Mouse (Mus musculus) limb, embryonic 14.5 days (tissue): ENCODE measurements around the gene Dkk3. TPM values are rescaled to one million over a fixed set of nuclear protein-coding genes. Genes with fewer than 3 reads are reported as not detected.

ENCODE experiments used
- ATAC-seq: fragments of 200-750 bp; cut with Nextera tagmentation; 2 replicates; pipeline ENCODE4 v1.8.0; 2017; ENCODE audit warnings: low read depth, moderate number of reproducible peaks, moderate TSS enrichment; ENCODE audit not compliant: low FRiP score
- DNase-seq: peaks from one replicate; pipeline ENCODE4 v3.0.0-alpha.2; 2015; ENCODE audit warnings: low spot score
- H3K27ac ChIP-seq: fragments of 300-500 bp; sonication (generic); replicated peaks from 2 replicates; pipeline ENCODE4 v1.5.1; 2014; ENCODE audit warnings: low read depth, mild to moderate bottlenecking, low read length, moderate library complexity, mixed read lengths
- H3K27me3 ChIP-seq: fragments of 300-500 bp; sonication (generic); 2 replicates; pipeline ENCODE4 v1.6.1; 2014; ENCODE audit warnings: low read length, mixed read lengths; ENCODE audit not compliant: control insufficient read depth, insufficient read depth
- H3K36me3 ChIP-seq: fragments of 300-500 bp; sonication (generic); 2 replicates; pipeline ENCODE4 v1.6.1; 2014; ENCODE audit warnings: mild to moderate bottlenecking, low read length, moderate library complexity, mixed read lengths; ENCODE audit not compliant: control insufficient read depth, insufficient read depth
- H3K4me1 ChIP-seq: fragments of 300-500 bp; sonication (generic); 2 replicates; pipeline ENCODE4 v1.6.1; 2014; ENCODE audit warnings: antibody characterized with exemption, low read length, mixed read lengths; ENCODE audit not compliant: control insufficient read depth, insufficient read depth
- H3K4me2 ChIP-seq: fragments of 300-500 bp; sonication (generic); replicated peaks from 2 replicates; pipeline ENCODE4 v1.6.1; 2014; ENCODE audit warnings: low read depth, mild to moderate bottlenecking, low read length, moderate library complexity; ENCODE audit not compliant: severe bottlenecking
- H3K4me3 ChIP-seq: fragments of 300-500 bp; sonication (generic); replicated peaks from 2 replicates; pipeline ENCODE4 v1.5.1; 2014; ENCODE audit warnings: low read length
- H3K9ac ChIP-seq: fragments of 300-500 bp; sonication (generic); 2 replicates; pipeline ENCODE4 v1.6.1; 2014; ENCODE audit warnings: mild to moderate bottlenecking, low read depth, low read length, moderate library complexity; ENCODE audit not compliant: severe bottlenecking
- H3K9me3 ChIP-seq: fragments of 300-500 bp; sonication (generic); 2 replicates; pipeline ENCODE4 v1.6.1; 2016; ENCODE audit warnings: low read length; ENCODE audit not compliant: control insufficient read depth
- POLR2A ChIP-seq: fragments of 200-500 bp; IDR thresholded peaks from 2 replicates; pipeline ENCODE4 v1.8.0; 2012; ENCODE audit warnings: inconsistent platforms, mild to moderate bottlenecking, moderate library complexity, borderline replicate concordance; ENCODE audit not compliant: insufficient read depth, insufficient read length; ENCODE audit errors: extremely low read depth
- WGBS: fragments of 180-500 bp; shearing (Covaris S2); extraction: QIAGEN DNeasy Blood & Tissue Kit; methylation state at CpG from one replicate; pipeline ENCODE4 v1.1.7; 2014; 5-methylcytosine and 5-hydroxymethylcytosine counted together
- polyA plus RNA-seq, 2 experiments: library from polyadenylated mRNA; depleted of rRNA in 1 of 2; stranded (reverse) in 1 of 2; unstranded in 1 of 2; fragments of >200 nt; fragmentation: Nextera tagmentation in 1 of 2; extraction: Ambion mirVana in 1 of 2; gene quantifications; 2 replicates each; pipeline versions ENCODE4 v1.2.1 to v1.2.3; 2012 to 2014

Dkk3 gene
- polyA plus RNA-seq, 2 experiments, result 37.9 to 62.6 TPM

DNA sequence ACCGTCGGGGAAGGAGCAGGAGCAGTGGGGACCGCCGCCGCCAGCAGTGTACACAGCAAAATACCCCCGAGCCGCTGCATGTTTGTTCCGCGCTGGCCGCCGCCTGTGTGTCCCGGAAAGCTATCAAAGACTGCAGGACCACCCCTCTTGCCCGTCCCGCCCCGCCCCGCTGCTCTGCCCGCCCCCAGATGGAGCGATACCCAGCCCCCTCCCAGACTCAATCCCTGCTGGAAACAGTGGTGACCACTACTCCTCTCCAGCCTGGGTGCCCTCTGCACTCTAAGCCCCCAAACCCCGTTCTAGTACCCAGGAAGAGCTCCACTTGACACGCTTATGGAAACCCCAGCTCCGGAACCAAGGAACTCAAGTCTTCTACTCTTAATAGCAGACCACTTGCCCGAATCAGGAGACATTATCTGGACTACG, 528 bp downstream of the Dkk3 start:
- H3K27ac ChIP-seq, result peak overlapping the region; percentile 39; the same call in 1 of the 2 replicates
- no peaks in the 10 kb centered on the region for H3K36me3 ChIP-seq
- H3K9ac ChIP-seq, result peak overlapping the region; percentile 64
- 3% methylated on average over 15 of the region's 23 CpGs for WGBS
- H3K4me2 ChIP-seq, result peak overlapping the region; percentile 65
- ATAC-seq (peak; percentile 70), DNase-seq (peak; percentile 35)
- no peak for TF ChIP-seq POLR2A
- no peaks in the 10 kb centered on the region for H3K9me3 ChIP-seq
- peaks cover 41% of the 10 kb centered on the region for H3K4me1 ChIP-seq
- peak overlapping the region; percentile 54 for H3K4me3 ChIP-seq
- H3K27me3 ChIP-seq, result no peaks in the 10 kb centered on the region

DNA sequence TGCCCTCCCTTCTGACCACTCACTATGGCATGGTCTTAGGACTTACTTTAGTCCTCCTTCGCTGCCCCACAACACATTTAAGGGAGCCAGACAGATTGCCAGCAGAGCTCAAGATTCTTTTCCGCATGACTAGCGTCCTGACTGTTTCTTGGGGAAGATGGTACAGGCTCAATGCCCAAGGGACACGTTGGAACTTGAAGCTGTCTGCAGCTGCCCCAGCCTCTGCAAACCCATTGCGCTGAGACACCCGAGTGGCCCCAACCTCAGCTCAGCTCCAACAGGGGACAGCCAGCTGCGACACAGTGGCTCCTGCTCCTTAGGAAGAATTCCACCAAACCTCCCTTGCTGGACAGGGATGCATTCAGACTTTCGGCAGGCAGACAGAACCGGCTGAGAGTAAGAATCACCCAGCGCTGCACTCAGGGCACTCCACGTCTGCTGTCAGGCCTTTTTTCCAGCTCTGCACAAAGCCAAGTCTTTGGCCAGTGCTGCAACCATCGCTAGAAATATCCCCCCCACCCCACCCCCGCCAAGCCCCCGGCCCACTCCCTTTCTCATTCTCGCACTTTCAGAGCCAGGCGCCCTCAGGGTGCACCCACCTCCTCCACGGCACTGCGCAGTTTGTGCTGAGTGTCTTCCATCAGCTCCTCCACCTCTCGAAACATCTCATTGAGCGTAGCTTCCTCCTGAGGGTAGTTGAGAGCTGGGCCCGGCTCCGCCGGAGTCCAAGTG, 1.1 kb downstream of the Dkk3 start:
- ATAC-seq (peak; percentile 31), DNase-seq (no peak)
- H3K4me2 ChIP-seq, result peak overlapping the region; percentile 65
- no peaks in the 10 kb centered on the region for H3K27me3 ChIP-seq
- H3K9me3 ChIP-seq, result no peaks in the 10 kb centered on the region
- peak overlapping the region; percentile 64 for H3K9ac ChIP-seq
- peak overlapping the region; percentile 39; the same call in 1 of the 2 replicates for H3K27ac ChIP-seq
- H3K4me1 ChIP-seq, result peaks cover 41% of the 10 kb centered on the region
- H3K36me3 ChIP-seq, result no peaks in the 10 kb centered on the region
- peak overlapping the region; percentile 54 for H3K4me3 ChIP-seq
- 12% methylated on average over 23 of the region's 23 CpGs for WGBS
- TF ChIP-seq POLR2A, result no peak

DNA sequence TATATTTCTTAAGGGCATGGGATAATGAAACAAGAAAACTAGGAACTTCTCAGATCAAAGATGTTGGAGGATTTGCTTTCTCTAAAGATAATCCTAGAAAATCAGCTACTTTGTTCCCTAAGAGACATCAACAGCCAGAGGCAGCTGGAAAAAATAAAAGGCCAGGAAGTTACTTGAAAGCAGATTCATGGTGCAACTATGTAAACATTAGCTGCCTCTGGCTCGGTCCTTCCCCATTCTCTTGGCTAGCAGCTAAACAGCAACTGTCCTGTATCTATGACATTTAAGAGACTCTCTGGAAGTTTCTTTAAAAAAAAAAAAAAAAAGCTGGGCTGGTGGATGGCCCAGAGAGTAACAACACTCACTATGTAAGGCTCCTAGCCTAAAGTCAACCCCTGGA, 3.7 kb downstream of the Dkk3 start:
- H3K9ac ChIP-seq, result no peak overlapping the region
- no peaks in the 10 kb centered on the region for H3K9me3 ChIP-seq
- peaks cover 41% of the 10 kb centered on the region for H3K4me1 ChIP-seq
- no peak overlapping the region for H3K4me3 ChIP-seq
- H3K36me3 ChIP-seq, result peaks cover 3% of the 10 kb centered on the region; the same call in 1 of the 2 replicates
- no peak for ATAC-seq
- DNase-seq, result peak; percentile 39
- no peaks in the 10 kb centered on the region for H3K27me3 ChIP-seq
- peak overlapping the region; percentile 40; the same call in 1 of the 2 replicates for H3K27ac ChIP-seq
- 3% methylated on average over 1 of the region's 1 CpGs for WGBS
- H3K4me2 ChIP-seq, result peak overlapping the region; percentile 13; the same call in 1 of the 2 replicates
- no peak for TF ChIP-seq POLR2A

DNA sequence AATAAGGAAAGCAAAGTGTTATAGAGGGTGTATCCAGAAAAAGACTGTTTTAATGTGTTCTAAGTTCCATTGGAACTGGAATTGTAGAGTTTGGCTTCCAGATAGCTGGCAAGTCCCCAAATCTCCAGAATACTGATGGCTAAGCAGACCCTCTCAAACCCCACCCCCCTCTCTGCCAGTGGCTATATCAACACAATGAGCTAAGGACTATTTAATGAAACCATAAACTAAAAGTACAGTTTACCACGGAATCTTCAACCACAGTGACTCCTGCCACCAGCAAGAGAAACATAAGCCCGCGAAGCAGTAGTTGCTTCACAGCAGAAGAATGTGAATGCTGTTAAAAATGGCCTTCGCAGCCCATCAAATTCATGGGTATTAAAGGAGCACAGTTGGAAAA, 4.4 kb downstream of the Dkk3 start:
- no peak for TF ChIP-seq POLR2A
- DNase-seq (peak; percentile 76), ATAC-seq (peak; percentile 32)
- Histone ChIP-seq H3K36me3 (peaks cover 4% of the 10 kb centered on the region; the same call in 1 of the 2 replicates), H3K4me1 (peaks cover 41% of the 10 kb centered on the region), H3K9me3 (no peaks in the 10 kb centered on the region), H3K4me2 (no peak overlapping the region), H3K4me3 (0 out of 2 replicates have a peak overlapping the region, but pooled peaks have one; percentile 4), H3K9ac (no peak overlapping the region), H3K27ac (0 out of 2 replicates have a peak overlapping the region, but pooled peaks have one; percentile 40), H3K27me3 (no peaks in the 10 kb centered on the region)
- 39% methylated on average over 4 of the region's 4 CpGs for WGBS

DNA sequence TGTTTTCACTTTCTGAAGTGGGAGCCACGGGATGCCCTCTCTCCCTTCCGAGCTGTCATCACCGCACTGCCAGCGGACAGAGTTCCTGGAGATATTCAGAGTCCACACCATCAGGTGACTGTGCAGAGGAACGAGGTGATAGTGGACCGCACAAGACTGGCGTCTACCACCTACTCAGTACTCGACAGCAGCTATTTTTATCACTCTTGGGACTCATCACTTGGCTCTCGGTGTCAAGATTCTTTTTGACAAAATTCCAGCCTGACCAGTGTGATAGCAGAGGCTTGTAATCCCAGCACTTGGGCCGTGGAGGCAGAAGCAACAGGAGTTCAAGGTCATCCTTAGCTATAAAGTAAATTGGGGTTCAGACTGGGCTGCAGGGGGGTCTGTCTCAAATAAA, 9.7 kb downstream of the Dkk3 start:
- peaks cover 4% of the 10 kb centered on the region; the same call in 1 of the 2 replicates for H3K36me3 ChIP-seq
- no peak overlapping the region for H3K9ac ChIP-seq
- H3K4me3 ChIP-seq, result no peak overlapping the region
- H3K4me1 ChIP-seq, result peaks cover 20% of the 10 kb centered on the region
- H3K9me3 ChIP-seq, result no peaks in the 10 kb centered on the region
- no peaks in the 10 kb centered on the region for H3K27me3 ChIP-seq
- DNase-seq (no peak), ATAC-seq (no peak)
- H3K27ac ChIP-seq, result no peak overlapping the region
- no peak overlapping the region for H3K4me2 ChIP-seq
- no peak for TF ChIP-seq POLR2A
- 88% methylated on average over 10 of the region's 10 CpGs for WGBS
